Mouse (Mus musculus): ENCODE data around the gene Rbbp7. TPM values are rescaled to one million over a fixed set of nuclear protein-coding genes. Genes with fewer than 3 reads are reported as not detected.

Gene Rbbp7
- polyA plus RNA-seq (2014; fragmentation: Illumina TruSeq; extraction: RNeasy Lipid Tissue Mini Kit (QIAGEN cat#74804)) = 1,179 TPM

DNA sequence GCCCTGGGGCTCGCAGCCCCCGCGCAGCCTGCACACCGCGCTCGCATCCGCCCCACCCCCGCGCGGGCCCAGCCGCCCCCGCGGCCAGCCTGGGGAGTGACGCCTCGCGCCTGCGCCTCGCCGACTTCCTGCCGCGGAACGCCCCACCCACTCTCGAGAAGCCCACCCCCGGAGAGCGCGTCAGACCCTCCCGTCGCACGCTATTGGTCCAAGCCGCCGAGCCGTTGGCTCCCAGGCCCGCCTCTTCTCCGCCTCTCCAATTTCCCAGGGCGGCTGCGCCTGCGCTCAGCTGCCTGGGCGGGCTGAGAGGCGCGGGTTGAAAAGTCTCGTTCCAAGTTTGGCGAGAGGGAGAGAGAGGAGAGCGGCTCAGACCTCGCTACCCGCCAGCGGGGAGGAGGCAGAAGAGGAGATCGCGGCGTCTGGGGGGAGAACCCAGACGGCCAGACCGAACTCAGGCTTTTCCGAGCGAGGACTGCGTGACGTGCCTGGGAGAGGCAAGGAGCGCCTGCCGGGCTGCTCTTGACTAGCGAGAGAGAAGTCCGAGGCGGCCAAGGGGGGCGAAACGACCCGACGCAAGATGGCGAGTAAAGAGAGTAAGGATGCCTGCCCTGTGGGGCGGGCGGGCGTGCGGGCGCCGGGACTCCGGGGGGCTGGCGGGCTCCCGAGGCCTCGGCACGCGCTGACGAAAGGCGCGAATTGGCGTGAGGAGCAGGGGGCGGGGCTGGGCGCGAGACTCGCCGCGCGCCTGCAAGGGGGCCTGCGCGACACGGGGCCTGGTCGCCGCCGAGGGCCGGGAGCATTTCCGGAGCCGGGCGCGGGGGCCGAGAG, at the start of gene Rbbp7:
Rbbp7 (plus strand) TSS at position 288 of the 828 bp plus-strand sequence.

Other genes starting within 250 kb of the Rbbp7 start
- 30.0 TPM for gene Reps2, start 116.8 kb upstream of the Rbbp7 start, polyA plus RNA-seq (2014; fragmentation: Illumina TruSeq; extraction: RNeasy Lipid Tissue Mini Kit (QIAGEN cat#74804))
- 52.7 TPM for gene Txlng, start 69.1 kb downstream of the Rbbp7 start, polyA plus RNA-seq (2014; fragmentation: Illumina TruSeq; extraction: RNeasy Lipid Tissue Mini Kit (QIAGEN cat#74804))
- 309 TPM for gene Syap1, start 128.0 kb downstream of the Rbbp7 start, polyA plus RNA-seq (2014; fragmentation: Illumina TruSeq; extraction: RNeasy Lipid Tissue Mini Kit (QIAGEN cat#74804))
- gene Ctps2, start 140.8 kb downstream of the Rbbp7 start, polyA plus RNA-seq (2014; fragmentation: Illumina TruSeq; extraction: RNeasy Lipid Tissue Mini Kit (QIAGEN cat#74804)) = 242 TPM
- gene S100g, start 204.2 kb downstream of the Rbbp7 start, polyA plus RNA-seq (2014; fragmentation: Illumina TruSeq; extraction: RNeasy Lipid Tissue Mini Kit (QIAGEN cat#74804)) = 11.6 TPM

Measured in ovary, adult 10 weeks (tissue).